Mouse (Mus musculus): Measurements from ENCODE around the gene Gm21992. TPM values are rescaled to one million over a fixed set of nuclear protein-coding genes. Genes with fewer than 3 reads are reported as not detected.
A peak's percentile ranks its signal among the peaks of the same experiment; 100 is the strongest.

Gm21992 gene
- polyA plus RNA-seq, 1 experiment from 2014 or later = 19.1 TPM

- TF ChIP-seq CTCF (IDR thresholded peaks at IDR 0.05; ENCODE audit: low read depth) = no peak
- TF ChIP-seq EP300 (optimal IDR thresholded peaks at IDR 0.05) = no peak
- ATAC-seq (ENCODE audit: low FRiP score, low TSS enrichment) (no peak), DNase-seq (ENCODE audit: low spot score) (no peak)
- no peaks in the 10 kb centered on the region for H3K4me1 ChIP-seq (replicated peaks; ENCODE audit: control insufficient read depth, insufficient read depth)
- H3K4me2 ChIP-seq (replicated peaks; ENCODE audit: low read depth) = no peak overlapping the region
- WGBS = 92% methylated on average over 2 of the region's 2 CpGs
- no peak overlapping the region for H3K9ac ChIP-seq (ENCODE audit: low read length)
- no peaks in the 10 kb centered on the region for H3K27me3 ChIP-seq (ENCODE audit: control insufficient read depth, insufficient read depth, low read length)
- peaks cover 26% of the 10 kb centered on the region for H3K36me3 ChIP-seq (ENCODE audit: control insufficient read depth, insufficient read depth, low read length)
- H3K4me3 ChIP-seq (ENCODE audit: low read depth, low read length) = no peak overlapping the region
- no peaks in the 10 kb centered on the region for H3K9me3 ChIP-seq (ENCODE audit: control insufficient read depth, low read length)
- no peak overlapping the region for H3K27ac ChIP-seq (replicated peaks)
Measured at GRCm38 (mm10) chr19:4797846-4798245, 13.6 kb downstream of the Gm21992 start.

GRCm38 (mm10) chr19:4795929-4796328, 15.5 kb downstream of the Gm21992 start:
- Histone ChIP-seq H3K4me1 (replicated peaks; ENCODE audit: control insufficient read depth, insufficient read depth) (no peaks in the 10 kb centered on the region), H3K9me3 (ENCODE audit: control insufficient read depth, low read length) (no peaks in the 10 kb centered on the region), H3K9ac (ENCODE audit: low read length) (no peak overlapping the region), H3K36me3 (ENCODE audit: control insufficient read depth, insufficient read depth, low read length) (peaks cover 12% of the 10 kb centered on the region), H3K4me3 (ENCODE audit: low read depth, low read length) (no peak overlapping the region), H3K27ac (replicated peaks) (no peak overlapping the region), H3K4me2 (replicated peaks; ENCODE audit: low read depth) (no peak overlapping the region), H3K27me3 (ENCODE audit: control insufficient read depth, insufficient read depth, low read length) (no peaks in the 10 kb centered on the region)
- 50% methylated on average over 1 of the region's 1 CpGs for WGBS
- ATAC-seq (ENCODE audit: low FRiP score, low TSS enrichment) (no peak), DNase-seq (ENCODE audit: low spot score) (no peak)
- TF ChIP-seq CTCF (IDR thresholded peaks at IDR 0.05; ENCODE audit: low read depth) = no peak
- TF ChIP-seq EP300 (optimal IDR thresholded peaks at IDR 0.05) = no peak

GRCm38 (mm10) chr19:4793831-4794422, 17.5 kb downstream of the Gm21992 start, which contains the start of gene Rbm4:
Rbm4 (minus strand) TSS chr19:4793901.
- peak within 1 kb of the TSS; percentile 90 for H3K27ac ChIP-seq (replicated peaks)
- no peaks in the 10 kb centered on the region for H3K27me3 ChIP-seq (ENCODE audit: control insufficient read depth, insufficient read depth, low read length)
- ATAC-seq (ENCODE audit: low FRiP score, low TSS enrichment) = peak; percentile 98
- peak within 1 kb of the TSS; percentile 71 for H3K4me2 ChIP-seq (replicated peaks; ENCODE audit: low read depth)
- H3K9me3 ChIP-seq (ENCODE audit: control insufficient read depth, low read length) = no peaks in the 10 kb centered on the region
- WGBS = under 1% methylated on average over 31 of the region's 31 CpGs
- peak; percentile 96 for DNase-seq (ENCODE audit: low spot score)
- TF ChIP-seq EP300 (optimal IDR thresholded peaks at IDR 0.05) (no peak), CTCF (IDR thresholded peaks at IDR 0.05; ENCODE audit: low read depth) (no peak; the same call in 1 of the 2 replicates)
- peaks cover 3% of the 10 kb centered on the region for H3K36me3 ChIP-seq (ENCODE audit: control insufficient read depth, insufficient read depth, low read length)
- no peaks in the 10 kb centered on the region for H3K4me1 ChIP-seq (replicated peaks; ENCODE audit: control insufficient read depth, insufficient read depth)
- H3K9ac ChIP-seq (ENCODE audit: low read length) = peak within 1 kb of the TSS; percentile 79
- H3K4me3 ChIP-seq (ENCODE audit: low read depth, low read length) = peak within 1 kb of the TSS; percentile 66

DNA sequence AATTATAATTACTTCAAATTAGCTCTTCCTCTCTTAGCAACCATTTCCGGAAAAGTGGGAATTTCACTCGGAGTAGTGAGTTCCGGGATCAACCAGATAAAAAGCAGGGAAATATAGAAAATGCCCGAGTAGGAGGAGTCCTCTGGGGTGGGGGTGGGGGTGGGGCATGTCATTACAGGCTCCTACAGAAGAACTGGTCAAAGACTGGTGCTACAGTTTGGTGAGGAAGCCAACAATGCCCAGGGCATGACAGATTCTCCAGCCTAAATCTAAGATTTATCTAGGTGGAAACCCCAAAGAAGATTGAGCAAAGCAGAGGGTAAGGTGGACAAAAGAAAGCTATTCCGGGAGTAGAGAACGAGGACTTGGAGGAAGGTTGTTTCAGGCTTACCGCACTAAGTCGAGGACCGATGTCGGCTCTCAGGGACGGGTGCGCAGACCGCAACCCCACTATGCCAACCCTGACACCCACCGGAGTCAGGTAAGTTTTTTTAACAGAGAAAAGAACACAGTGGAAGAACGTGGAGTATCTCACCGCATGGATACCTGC, 18.1 kb downstream of the Gm21992 start:
- Histone ChIP-seq H3K36me3 (ENCODE audit: control insufficient read depth, insufficient read depth, low read length) (peaks cover 3% of the 10 kb centered on the region), H3K4me1 (replicated peaks; ENCODE audit: control insufficient read depth, insufficient read depth) (no peaks in the 10 kb centered on the region), H3K9ac (ENCODE audit: low read length) (peak overlapping the region; percentile 79), H3K4me2 (replicated peaks; ENCODE audit: low read depth) (peak overlapping the region; percentile 64), H3K27me3 (ENCODE audit: control insufficient read depth, insufficient read depth, low read length) (no peaks in the 10 kb centered on the region), H3K4me3 (ENCODE audit: low read depth, low read length) (peak overlapping the region; percentile 66), H3K27ac (replicated peaks) (peak overlapping the region; percentile 90), H3K9me3 (ENCODE audit: control insufficient read depth, low read length) (no peaks in the 10 kb centered on the region)
- ATAC-seq (ENCODE audit: low FRiP score, low TSS enrichment) = peak; percentile 50; the same call in 1 of the 2 replicates
- DNase-seq (ENCODE audit: low spot score) = peak; percentile 75
- TF ChIP-seq EP300 (optimal IDR thresholded peaks at IDR 0.05) (no peak), CTCF (IDR thresholded peaks at IDR 0.05; ENCODE audit: low read depth) (no peak)
- under 1% methylated on average over 16 of the region's 16 CpGs for WGBS

DNA sequence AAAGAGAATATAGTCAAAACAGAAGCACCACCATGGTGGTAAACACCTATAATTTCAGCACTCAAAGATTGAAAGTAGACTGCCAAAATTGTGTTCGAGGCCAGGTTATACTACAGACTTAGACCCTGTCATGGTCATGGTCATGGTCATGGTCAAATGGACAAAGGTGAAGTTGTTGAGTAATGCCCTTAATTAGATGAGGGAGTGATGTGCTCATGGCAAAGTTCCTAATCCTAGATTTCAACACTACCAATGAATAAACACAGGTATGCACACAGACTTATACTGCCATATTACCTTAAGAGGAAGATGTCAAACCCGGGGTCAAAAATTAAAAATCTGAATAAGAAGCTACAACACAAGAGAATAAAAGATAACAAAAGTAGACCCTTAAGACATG, 25.1 kb downstream of the Gm21992 start:
- no peaks in the 10 kb centered on the region for H3K27me3 ChIP-seq (ENCODE audit: control insufficient read depth, insufficient read depth, low read length)
- H3K9me3 ChIP-seq (ENCODE audit: control insufficient read depth, low read length) = no peaks in the 10 kb centered on the region
- ATAC-seq (ENCODE audit: low FRiP score, low TSS enrichment) = no peak
- no peaks in the 10 kb centered on the region for H3K4me1 ChIP-seq (replicated peaks; ENCODE audit: control insufficient read depth, insufficient read depth)
- no peak overlapping the region for H3K9ac ChIP-seq (ENCODE audit: low read length)
- no peak overlapping the region for H3K27ac ChIP-seq (replicated peaks)
- no peak for TF ChIP-seq CTCF (IDR thresholded peaks at IDR 0.05; ENCODE audit: low read depth)
- no peak for TF ChIP-seq EP300 (optimal IDR thresholded peaks at IDR 0.05)
- no peak for DNase-seq (ENCODE audit: low spot score)
- no peak overlapping the region for H3K4me3 ChIP-seq (ENCODE audit: low read depth, low read length)
- 91% methylated on average over 2 of the region's 2 CpGs for WGBS
- peaks cover 15% of the 10 kb centered on the region for H3K36me3 ChIP-seq (ENCODE audit: control insufficient read depth, insufficient read depth, low read length)
- no peak overlapping the region for H3K4me2 ChIP-seq (replicated peaks; ENCODE audit: low read depth)

DNA sequence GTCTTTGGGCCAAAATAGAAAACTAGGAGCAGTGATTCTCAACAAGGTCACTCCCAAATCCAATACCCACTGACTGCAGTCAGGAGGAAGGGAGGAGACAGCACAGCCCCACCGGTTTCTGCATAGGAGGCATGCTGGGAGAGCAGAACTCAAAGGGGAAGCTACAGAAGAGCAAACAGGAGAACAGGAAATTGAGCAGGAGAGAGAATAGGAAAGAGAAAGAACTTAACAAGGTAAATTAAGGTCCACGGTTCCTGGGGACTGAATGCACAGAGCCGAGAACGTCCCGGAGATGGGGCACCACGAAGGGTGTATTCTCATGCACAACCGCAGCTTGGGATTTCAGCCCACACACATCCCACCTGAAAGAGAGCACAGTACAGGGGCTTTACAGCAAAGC, 26.2 kb downstream of the Gm21992 start:
- Histone ChIP-seq H3K27ac (replicated peaks) (no peak overlapping the region), H3K9ac (ENCODE audit: low read length) (no peak overlapping the region), H3K4me3 (ENCODE audit: low read depth, low read length) (no peak overlapping the region), H3K9me3 (ENCODE audit: control insufficient read depth, low read length) (no peaks in the 10 kb centered on the region), H3K36me3 (ENCODE audit: control insufficient read depth, insufficient read depth, low read length) (peaks cover 15% of the 10 kb centered on the region), H3K4me2 (replicated peaks; ENCODE audit: low read depth) (no peak overlapping the region), H3K27me3 (ENCODE audit: control insufficient read depth, insufficient read depth, low read length) (no peaks in the 10 kb centered on the region), H3K4me1 (replicated peaks; ENCODE audit: control insufficient read depth, insufficient read depth) (no peaks in the 10 kb centered on the region)
- WGBS = 70% methylated on average over 7 of the region's 7 CpGs
- TF ChIP-seq CTCF (IDR thresholded peaks at IDR 0.05; ENCODE audit: low read depth) (no peak), EP300 (optimal IDR thresholded peaks at IDR 0.05) (no peak)
- DNase-seq (ENCODE audit: low spot score) (no peak), ATAC-seq (ENCODE audit: low FRiP score, low TSS enrichment) (no peak)
